Mouse (Mus musculus): ENCODE data around the gene Sirt1.

DNA sequence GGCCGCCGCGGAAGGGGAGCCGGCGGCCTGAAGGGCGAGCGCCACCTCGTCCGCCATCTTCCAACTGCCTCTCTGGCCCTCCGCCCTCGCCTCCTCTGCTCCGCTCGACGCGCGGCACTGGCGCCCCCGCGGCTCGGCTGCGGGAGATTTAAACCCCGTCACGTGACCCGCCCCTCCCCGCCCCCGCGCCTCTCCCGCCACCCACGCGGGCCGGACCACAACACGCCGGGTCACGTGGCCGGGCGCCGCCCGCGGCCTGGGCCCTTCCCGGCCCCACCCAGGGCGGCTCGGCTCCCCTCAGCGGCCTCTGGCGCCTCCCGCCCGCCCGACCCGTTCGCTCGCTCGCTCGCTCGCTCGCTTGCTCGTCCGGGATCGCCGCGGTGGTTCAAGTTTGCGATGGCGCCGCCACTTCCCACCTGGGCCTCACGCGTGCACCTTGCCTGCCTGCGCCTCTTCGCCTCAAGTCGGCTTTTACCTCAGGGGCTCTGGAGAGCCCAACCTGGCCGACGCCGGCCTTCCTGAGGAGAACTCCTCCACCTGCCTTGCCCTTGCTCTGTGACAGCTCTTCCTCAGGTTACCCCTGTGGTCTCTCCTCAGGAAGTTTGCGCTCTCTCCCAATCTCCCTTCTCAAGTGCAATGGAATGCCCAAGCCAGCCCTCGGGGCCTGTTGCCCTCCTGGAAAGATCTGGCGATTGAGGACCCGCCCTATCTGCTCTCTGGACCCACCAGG lies 42.4 kb downstream of the Sirt1 start:
- no peak for TF ChIP-seq CTCF (conservative IDR thresholded peaks at IDR 0.05; ENCODE audit: low read length)
- TF ChIP-seq NANOG (IDR thresholded peaks at IDR 0.05; ENCODE audit: borderline replicate concordance, low read length) = no peak
